Mouse (Mus musculus): Measurements from ENCODE around the gene Zfp575. TPM values are rescaled to one million over a fixed set of nuclear protein-coding genes. Genes with fewer than 3 reads are reported as not detected.
A peak's percentile ranks its signal among the peaks of the same experiment; 100 is the strongest.
"Not testable (repeated sequence)": the region's sequence is repeated elsewhere in the genome, so short reads cannot be mapped to it uniquely, and the experiment has no call there.

Gene Zfp575
- under 1 TPM in 1 of 2 experiments, not detected in 1; 0.17 TPM for total RNA-seq (2021)
- long read RNA-seq, experiment 1, result 0 reads
- long read RNA-seq, experiment 2, partial matches to known transcripts, result 0 of 1 reads
- long read RNA-seq, experiment 2, other reads (novel, unspliced or antisense), result 1 of 1 reads

DNA sequence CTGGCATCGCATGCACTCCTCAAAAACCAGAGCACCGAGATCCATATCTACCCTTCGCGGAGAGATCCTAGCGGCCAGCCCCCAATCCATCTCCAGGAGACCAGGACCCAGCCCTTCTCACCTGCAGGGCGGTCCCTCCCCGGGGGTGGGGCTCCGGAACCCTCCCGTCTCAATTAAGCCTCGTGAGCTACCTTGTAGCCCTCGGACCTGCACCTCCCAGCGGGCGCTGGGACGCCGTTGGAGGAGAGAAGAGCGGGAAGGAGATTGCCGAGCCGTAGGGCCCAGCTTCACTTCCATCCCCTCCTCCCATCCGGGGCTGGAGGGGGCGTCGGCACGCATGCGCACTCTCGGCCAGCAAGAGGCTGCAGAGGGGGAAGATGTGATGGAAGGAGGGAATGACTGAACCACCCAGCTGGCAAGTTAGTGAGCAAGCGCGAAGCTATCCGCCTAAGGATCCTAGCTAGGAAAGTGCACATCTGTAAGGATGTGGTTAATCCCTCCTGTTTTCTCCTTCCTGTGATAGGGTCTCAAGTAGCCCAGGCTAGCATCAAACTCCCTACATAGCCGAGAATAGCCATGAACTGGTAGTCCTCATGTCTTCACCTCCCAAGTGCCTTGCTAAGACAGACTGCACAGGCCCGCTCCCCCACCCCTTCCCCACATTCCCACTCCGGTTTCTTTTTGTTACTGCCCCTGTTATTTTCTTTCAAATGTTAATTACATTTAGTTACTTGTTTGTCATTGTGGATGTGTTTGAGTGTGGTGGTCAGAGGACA is at the start of gene Zfp575, which contains the start of gene Ethe1:
Gene Zfp575 (minus strand): TSS at position 312 of the 776 bp plus-strand sequence.
Gene Ethe1 (plus strand): TSS at position 214 of the 776 bp plus-strand sequence.
- H3K4me3 ChIP-seq, result peak within 1 kb of the TSS; percentile 68
- intact Hi-C loops (cut with DNase I), result no loop called here
- H3K27ac ChIP-seq, result no peak within 1 kb of the TSS
- TF ChIP-seq CTCF (IDR thresholded peaks at IDR 0.05), result no peak
- DNase-seq, result peak; percentile 71

DNA sequence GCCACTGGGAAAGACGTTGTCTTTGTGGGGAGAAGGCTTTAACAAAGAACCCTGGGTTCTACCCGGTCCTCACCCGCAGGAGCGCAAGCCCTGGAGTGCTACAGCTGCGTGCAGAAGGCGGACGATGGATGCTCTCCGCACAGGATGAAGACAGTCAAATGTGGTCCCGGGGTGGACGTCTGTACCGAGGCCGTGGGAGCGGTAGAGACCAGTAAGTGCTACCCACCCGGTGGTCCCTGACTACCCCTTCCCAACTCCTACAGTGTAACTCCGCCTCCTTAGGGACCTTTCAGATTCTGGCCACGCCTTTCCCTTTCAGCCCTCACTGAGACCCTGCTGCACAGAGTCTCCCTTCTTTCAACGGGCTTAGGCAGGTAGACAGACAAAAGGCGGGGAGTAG is 49.6 kb upstream of the Zfp575 start:
- no peak for DNase-seq
- Histone ChIP-seq H3K4me3 (no peak overlapping the region), H3K27ac (no peak overlapping the region)
- intact Hi-C loops (cut with DNase I), result no loop called here
- no peak for TF ChIP-seq CTCF (IDR thresholded peaks at IDR 0.05)

DNA sequence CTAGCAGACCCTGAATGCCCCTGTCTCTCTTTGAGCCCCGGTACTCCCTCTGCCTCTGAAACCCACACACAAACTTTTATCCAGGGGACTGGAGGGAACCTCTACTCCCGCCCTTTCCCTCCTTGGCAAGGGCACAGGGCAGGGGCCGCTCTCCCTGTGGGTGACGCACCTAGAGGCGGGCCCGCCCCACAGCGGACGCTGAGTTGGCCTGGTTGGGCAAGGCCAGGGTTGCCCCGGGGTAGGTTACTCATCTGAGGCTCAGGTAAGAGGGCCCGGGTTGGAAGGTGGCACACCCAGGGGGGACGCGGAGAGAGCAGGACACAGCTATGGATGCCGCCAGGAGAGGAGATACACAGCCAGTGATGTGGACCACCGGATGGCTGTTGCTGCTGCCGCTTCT is 48.8 kb upstream of the Zfp575 start, which contains the start of gene Lypd3:
Gene Lypd3 (plus strand): TSS at position 287 of the 400 bp plus-strand sequence.
- intact Hi-C loops (cut with DNase I), result no loop called here
- no peak for DNase-seq
- Histone ChIP-seq H3K27ac (no peak within 1 kb of the TSS), H3K4me3 (no peak within 1 kb of the TSS)
- no peak for TF ChIP-seq CTCF (IDR thresholded peaks at IDR 0.05)

DNA sequence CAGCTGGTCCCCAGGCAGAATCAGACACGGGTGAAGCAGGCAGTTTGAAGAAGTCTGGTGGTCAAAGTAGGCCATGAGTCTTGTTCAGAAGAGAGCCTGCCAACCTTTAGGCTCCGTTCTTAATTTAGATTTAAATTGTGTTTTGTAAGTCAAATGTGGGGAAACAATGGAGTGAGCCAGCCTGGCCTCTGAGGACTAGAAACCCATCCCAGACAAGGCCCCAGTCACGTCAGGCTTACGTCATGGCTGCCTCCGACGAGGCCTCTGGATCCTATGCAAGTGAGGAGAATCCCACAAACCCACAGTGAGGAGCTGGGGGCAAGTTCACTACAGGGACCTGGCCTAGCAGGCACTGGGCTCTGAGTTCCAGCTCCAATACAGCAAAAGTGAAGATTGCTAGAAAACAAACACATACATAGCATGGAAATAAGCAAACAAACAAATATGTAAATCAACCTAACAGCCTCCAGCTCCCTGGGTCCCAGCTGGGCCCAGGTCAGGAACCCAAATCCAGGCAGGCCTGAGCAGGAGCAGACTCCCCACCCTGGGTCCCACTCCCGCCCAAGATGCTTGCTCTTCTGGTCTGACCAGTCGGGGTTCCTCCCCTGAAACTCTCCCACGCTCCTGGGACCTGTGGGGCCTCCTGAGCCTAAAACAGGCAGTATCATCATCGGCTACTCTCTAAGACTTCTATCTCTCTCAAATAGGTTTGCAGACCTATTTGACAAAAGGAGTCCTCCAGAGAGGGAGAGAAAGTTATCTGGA is 42.9 kb upstream of the Zfp575 start:
- no peak overlapping the region for H3K27ac ChIP-seq
- DNase-seq, result no peak
- intact Hi-C loops (cut with DNase I), result no loop called here
- no peak overlapping the region for H3K4me3 ChIP-seq
- no peak for TF ChIP-seq CTCF (IDR thresholded peaks at IDR 0.05)

DNA sequence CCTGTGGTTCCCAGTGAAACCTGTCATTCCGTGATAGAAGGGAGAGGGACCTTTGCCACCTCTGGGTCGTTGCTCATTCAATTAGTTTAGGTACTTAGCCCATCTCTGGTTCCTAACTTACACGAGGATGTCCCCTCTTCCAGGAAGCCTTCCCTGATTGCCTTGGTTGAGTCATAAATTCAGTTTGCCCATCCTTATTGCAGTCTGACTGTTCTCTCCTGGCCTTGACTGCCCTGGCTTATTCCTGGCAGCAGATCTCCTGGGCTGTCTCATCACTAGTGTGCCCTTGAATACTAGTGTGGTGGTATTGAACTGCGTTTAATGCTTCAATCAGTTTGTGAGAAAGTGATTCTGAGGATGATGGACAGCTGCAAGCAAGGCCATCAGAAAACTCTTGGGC is 42.2 kb upstream of the Zfp575 start:
- Histone ChIP-seq H3K27ac (no peak overlapping the region), H3K4me3 (no peak overlapping the region)
- TF ChIP-seq CTCF (IDR thresholded peaks at IDR 0.05), result no peak
- intact Hi-C loops (cut with DNase I), result loop anchor here (2.0 kb wide), 1 partner anchor 19 kb away; the partner anchor contains the start of gene Phldb3
- DNase-seq, result no peak

DNA sequence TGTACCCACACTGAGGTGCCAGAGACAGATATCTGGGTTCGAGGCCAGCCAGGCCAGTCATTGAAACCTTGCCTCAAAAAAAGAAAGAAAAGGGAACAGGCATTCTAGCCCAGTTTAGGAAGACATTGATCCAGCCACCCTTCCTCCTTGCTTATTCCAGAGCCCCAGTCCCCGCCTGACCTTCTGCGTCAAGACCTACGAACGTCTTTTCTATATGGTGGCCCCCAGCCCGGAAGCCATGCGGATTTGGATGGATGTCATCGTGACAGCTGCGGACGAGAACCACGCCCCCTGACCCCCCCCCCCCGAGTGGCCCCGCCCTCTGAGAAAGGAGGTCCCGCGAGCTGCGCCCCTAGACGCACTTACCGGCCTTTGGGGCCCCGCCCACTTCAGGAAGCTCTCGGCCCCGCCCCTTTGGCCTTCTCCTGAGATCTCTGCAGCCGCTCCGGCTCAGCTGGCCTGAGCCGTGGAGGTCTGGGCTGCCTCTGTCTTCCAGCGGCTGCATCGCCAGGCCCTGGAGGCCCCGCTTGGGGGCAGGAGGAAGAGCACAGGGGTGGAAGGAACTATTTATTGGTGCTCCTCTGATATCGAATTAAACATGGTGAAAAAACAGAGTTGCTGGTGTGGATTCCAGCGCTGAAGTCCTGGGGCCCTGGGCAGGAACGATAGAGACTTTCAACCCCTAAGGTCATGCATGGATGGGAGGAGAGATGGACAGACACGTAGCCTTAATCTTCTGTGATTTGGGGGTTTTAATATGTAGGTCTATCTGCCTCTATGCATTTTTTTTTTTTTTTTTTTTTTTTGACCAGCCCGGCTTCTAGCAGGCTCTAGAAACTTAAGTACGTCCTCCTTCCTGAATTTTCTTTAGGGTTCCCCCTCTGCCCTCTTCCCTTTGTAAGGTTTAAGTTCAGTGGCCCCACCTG is 41.5 kb upstream of the Zfp575 start:
- peak; percentile 5; the same call in 1 of the 2 replicates for TF ChIP-seq CTCF (IDR thresholded peaks at IDR 0.05)
- Histone ChIP-seq H3K4me3 (peak overlapping the region; percentile 67), H3K27ac (peak overlapping the region; percentile 72)
- peak; percentile 93 for DNase-seq
- intact Hi-C loops (cut with DNase I), result loop anchor here (2.0 kb wide), 1 partner anchor 18 kb away; the partner anchor contains the start of gene Phldb3

DNA sequence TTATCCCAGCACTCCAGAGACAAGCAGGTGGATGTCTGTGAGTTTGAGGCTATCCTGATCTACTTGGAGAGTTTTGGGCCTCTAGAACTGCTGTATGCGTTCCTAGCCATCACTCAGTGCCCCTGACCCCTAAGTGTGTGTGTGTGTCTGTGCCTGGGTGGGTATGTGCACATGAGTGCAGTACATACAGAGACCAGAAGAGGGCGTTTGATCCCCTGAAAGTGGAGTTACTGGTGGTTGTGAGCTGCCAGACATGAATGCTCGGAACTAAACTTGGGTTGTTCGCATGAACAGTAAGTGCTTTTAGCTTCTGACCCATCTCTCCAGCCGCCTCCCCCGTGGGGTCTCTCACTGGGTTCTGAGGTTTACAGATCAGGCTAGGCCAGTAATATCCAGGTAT is 35.5 kb upstream of the Zfp575 start:
- no peak for DNase-seq
- Histone ChIP-seq H3K27ac (no peak overlapping the region), H3K4me3 (no peak overlapping the region)
- intact Hi-C loops (cut with DNase I), result no loop called here
- peak; percentile 13; the same call in 1 of the 2 replicates for TF ChIP-seq CTCF (IDR thresholded peaks at IDR 0.05)

DNA sequence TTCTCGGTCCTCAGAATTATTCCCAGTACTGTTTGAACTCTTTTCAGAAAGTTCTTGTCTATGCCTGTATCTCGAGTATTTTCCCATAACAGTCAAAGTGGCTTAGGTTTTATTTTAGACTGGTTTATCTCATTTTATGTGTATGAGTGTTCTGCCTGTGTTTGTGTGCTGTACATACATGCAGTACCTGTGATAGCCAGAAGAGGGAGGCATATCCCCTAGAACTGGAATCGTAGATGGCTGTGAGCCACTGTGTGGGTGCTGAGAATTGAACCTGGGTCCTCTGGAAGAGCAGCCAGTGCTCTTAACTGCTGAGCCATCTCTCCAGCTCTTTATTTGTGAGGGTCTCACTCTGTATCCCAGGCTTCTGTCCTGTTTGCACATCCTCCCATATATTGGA is 33.8 kb upstream of the Zfp575 start:
- peak; percentile 36 for TF ChIP-seq CTCF (IDR thresholded peaks at IDR 0.05)
- intact Hi-C loops (cut with DNase I), result no loop called here

DNA sequence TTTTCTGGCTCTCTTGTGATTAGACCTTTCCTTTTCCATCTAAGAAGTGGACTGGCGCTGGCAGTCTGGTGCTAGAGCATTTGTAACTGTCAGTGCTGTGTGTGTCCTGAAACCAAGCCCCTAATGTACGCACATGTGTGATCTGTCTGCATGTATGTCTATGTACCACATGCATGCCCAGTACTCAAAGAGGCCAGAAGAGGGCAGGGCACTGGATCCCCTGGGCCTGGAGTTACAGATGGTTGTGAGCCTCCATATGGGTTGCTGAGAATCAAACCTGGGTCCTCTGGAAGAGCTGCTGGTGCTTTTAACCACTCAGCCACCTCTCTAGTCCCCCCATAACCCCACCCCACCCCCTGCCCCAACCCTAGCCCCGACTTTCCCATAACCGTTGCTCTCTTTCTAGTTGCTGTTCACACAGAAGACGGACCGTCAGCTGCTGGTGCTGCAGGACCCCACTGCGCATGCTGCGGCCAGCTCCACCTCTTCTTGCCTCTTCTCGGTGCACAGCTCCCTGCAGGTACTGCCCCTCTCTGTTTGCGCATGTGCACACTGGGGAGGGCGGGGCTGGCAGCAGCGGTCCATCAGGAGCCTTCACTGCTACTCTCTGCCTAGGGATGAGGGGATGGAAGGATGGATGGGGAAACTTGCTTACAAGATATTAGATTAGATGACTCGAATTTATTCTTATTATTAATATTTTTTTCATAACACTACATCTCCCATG is 32.4 kb upstream of the Zfp575 start:
- Histone ChIP-seq H3K27ac (no peak overlapping the region), H3K4me3 (no peak overlapping the region)
- no peak for TF ChIP-seq CTCF (IDR thresholded peaks at IDR 0.05)
- DNase-seq, result no peak
- intact Hi-C loops (cut with DNase I), result no loop called here

More for the DNA sequence above, 33.8 kb upstream of the Zfp575 start:
- H3K4me3 ChIP-seq, result no peak overlapping the region
- H3K27ac ChIP-seq, result no peak overlapping the region
- DNase-seq, result no peak

DNA sequence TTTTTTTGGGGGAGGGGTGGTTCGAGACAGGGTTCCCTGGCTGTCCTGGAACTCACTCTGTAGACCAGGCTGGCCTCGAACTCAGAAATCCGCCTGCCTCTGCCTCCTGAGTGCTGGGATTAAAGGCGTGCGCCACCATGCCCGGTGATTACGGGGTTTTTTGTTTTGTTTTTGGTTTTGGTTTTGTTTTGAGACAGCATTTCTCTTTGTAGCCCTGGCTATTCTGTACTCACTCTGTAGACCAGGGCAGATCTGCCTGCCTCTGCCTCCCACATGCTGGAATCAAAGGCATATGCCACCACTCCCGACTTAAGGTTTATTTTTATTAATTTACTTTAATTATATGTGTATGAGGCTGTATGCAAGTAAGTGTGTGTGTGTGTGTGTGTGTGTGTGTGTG is 30.9 kb upstream of the Zfp575 start:
- intact Hi-C loops (cut with DNase I); H3K4me3 ChIP-seq; H3K27ac ChIP-seq; DNase-seq: not testable (repeated sequence)

DNA sequence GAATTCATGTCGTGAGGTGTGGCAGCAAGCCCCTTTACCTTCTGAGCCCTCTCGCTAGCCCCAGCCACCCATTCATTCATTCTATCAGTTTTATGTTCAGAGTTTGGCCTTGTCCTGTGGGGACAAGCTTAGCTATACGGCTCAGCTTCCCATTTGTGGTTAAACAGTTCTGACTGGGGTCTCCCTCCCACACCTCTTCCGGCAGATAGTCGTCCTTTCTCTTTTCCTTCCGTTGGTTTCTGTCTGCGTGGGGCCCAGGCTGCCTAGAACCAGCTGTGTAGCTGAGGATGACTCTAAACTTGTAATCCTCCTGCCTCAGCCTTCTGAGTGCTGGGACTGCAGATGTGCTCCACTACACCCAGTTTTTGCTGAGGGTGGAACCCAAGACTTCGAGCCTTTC is 30.3 kb upstream of the Zfp575 start:
- H3K27ac ChIP-seq, result no peak overlapping the region
- intact Hi-C loops (cut with DNase I), result no loop called here

More for the DNA sequence above, 30.3 kb upstream of the Zfp575 start:
- no peak for DNase-seq
- no peak overlapping the region for H3K4me3 ChIP-seq
- TF ChIP-seq CTCF (IDR thresholded peaks at IDR 0.05), result no peak

Measured in gastrocnemius, adult 2 months (tissue).